Mouse (Mus musculus) liver, adult 2 months (tissue): ENCODE data around the gene Sim1.

Source experiments
- CTCF ChIP-seq: fragments of 200-500 bp; IDR thresholded peaks from 2 replicates; pipeline ENCODE4 v1.5.1; 2011; ENCODE audit warnings: low read depth, low read length, control low read depth
- POLR2A ChIP-seq: fragments of 200-500 bp; IDR thresholded peaks from 2 replicates; pipeline ENCODE4 v1.6.1; 2011; ENCODE audit warnings: low read length, control low read depth; ENCODE audit not compliant: insufficient read depth; ENCODE audit errors: extremely low read depth

DNA sequence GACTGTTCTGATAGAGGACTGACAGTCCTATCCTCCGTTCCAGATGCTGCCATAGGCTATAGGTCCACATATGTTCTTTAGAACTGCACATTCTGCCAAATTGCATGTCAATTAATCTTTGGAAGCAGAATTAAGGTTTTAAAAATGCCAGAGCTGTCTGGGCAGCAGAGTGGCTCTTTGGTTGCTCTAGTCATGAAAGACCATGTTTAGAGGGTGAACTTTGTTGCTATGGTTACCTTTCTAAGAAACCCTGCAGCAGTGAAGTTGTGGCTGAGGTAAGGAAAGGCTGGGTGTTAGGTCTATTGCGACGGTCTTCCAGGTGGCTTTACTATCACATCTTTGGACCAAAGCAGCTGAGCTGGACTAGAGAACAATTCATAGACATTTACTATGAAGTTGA is 113.2 kb downstream of the Sim1 start:
- TF ChIP-seq CTCF: no peak
- TF ChIP-seq POLR2A: no peak
